Mouse (Mus musculus): ENCODE measurements around the gene Rab3ip.

The Rab3ip gene

GRCm38 (mm10) chr10:116920641-116921040 is 29.9 kb downstream of the Rab3ip start:
- DNase-seq (ENCODE audit: low read depth, low spot score) = peak; percentile 57

- no peak for DNase-seq (ENCODE audit: low read depth, low spot score)
Measured at GRCm38 (mm10) chr10:116919368-116920317, 30.9 kb downstream of the Rab3ip start.

- no peak for DNase-seq (ENCODE audit: low read depth, low spot score)
Measured at GRCm38 (mm10) chr10:116916581-116916980, 34.0 kb downstream of the Rab3ip start.

GRCm38 (mm10) chr10:116915286-116915685 is 35.3 kb downstream of the Rab3ip start:
- DNase-seq (ENCODE audit: low read depth, low spot score) = no peak

GRCm38 (mm10) chr10:116914586-116914985 is 36.0 kb downstream of the Rab3ip start:
- no peak for DNase-seq (ENCODE audit: low read depth, low spot score)

GRCm38 (mm10) chr10:116913647-116914273 is 36.8 kb downstream of the Rab3ip start:
- peak; percentile 24 for DNase-seq (ENCODE audit: low read depth, low spot score)

- DNase-seq (ENCODE audit: low read depth, low spot score) = no peak
Measured at GRCm38 (mm10) chr10:116912850-116913249, 37.7 kb downstream of the Rab3ip start.

GRCm38 (mm10) chr10:116908901-116909642 is 41.5 kb downstream of the Rab3ip start:
- DNase-seq (ENCODE audit: low read depth, low spot score) = no peak

- no peak for DNase-seq (ENCODE audit: low read depth, low spot score)
Measured at GRCm38 (mm10) chr10:116906794-116907193, 43.8 kb downstream of the Rab3ip start.

GRCm38 (mm10) chr10:116904503-116904908 is 46.1 kb downstream of the Rab3ip start:
- no peak for DNase-seq (ENCODE audit: low read depth, low spot score)

GRCm38 (mm10) chr10:116896336-116897177 is 54.0 kb downstream of the Rab3ip start, which contains the start of gene Myrfl:
Gene Myrfl, minus strand, starts transcription at chr10:116896919.
- no peak for DNase-seq (ENCODE audit: low read depth, low spot score)

- DNase-seq (ENCODE audit: low read depth, low spot score) = no peak
Measured at GRCm38 (mm10) chr10:116895108-116895833, 55.3 kb downstream of the Rab3ip start.

GRCm38 (mm10) chr10:116894540-116894939 is 56.0 kb downstream of the Rab3ip start:
- no peak for DNase-seq (ENCODE audit: low read depth, low spot score)

- peak; percentile 36 for DNase-seq (ENCODE audit: low read depth, low spot score)
Measured at GRCm38 (mm10) chr10:116893753-116894152, 56.8 kb downstream of the Rab3ip start.

GRCm38 (mm10) chr10:116890587-116890986 is 60.0 kb downstream of the Rab3ip start:
- peak; percentile 34 for DNase-seq (ENCODE audit: low read depth, low spot score)

GRCm38 (mm10) chr10:116884552-116884951 is 66.0 kb downstream of the Rab3ip start:
- DNase-seq (ENCODE audit: low read depth, low spot score) = no peak

- DNase-seq (ENCODE audit: low read depth, low spot score) = no peak
Measured at GRCm38 (mm10) chr10:116883531-116883930, 67.0 kb downstream of the Rab3ip start.

- no peak for DNase-seq (ENCODE audit: low read depth, low spot score)
Measured at GRCm38 (mm10) chr10:116877436-116877835, 73.1 kb downstream of the Rab3ip start.

GRCm38 (mm10) chr10:116874490-116874889 is 76.1 kb downstream of the Rab3ip start:
- no peak for DNase-seq (ENCODE audit: low read depth, low spot score)

GRCm38 (mm10) chr10:116872016-116872410 is 78.6 kb downstream of the Rab3ip start:
- DNase-seq (ENCODE audit: low read depth, low spot score) = peak; percentile 74
